Mouse (Mus musculus): ENCODE results near the gene Hsf2bp.

Hsf2bp gene

GRCm38 (mm10) chr17:31906441-31906840 is 129.7 kb downstream of the Hsf2bp start:
- DNase-seq (ENCODE audit: low spot score in 2 of 2), result no peak

- DNase-seq (ENCODE audit: low spot score in 2 of 2), result no peak
Measured at GRCm38 (mm10) chr17:31905791-31906211, 130.3 kb downstream of the Hsf2bp start.

- no peak for DNase-seq (ENCODE audit: low spot score in 2 of 2)
Measured at GRCm38 (mm10) chr17:31905201-31905790, 130.9 kb downstream of the Hsf2bp start.

GRCm38 (mm10) chr17:31904036-31904435 is 132.1 kb downstream of the Hsf2bp start:
- no peak for DNase-seq (ENCODE audit: low spot score in 2 of 2)

- no peak for DNase-seq (ENCODE audit: low spot score in 2 of 2)
Measured at GRCm38 (mm10) chr17:31902630-31903198, 133.4 kb downstream of the Hsf2bp start.

- no peak for DNase-seq (ENCODE audit: low spot score in 2 of 2)
Measured at GRCm38 (mm10) chr17:31901461-31902204, 134.5 kb downstream of the Hsf2bp start.

GRCm38 (mm10) chr17:31898941-31899340 is 137.2 kb downstream of the Hsf2bp start:
- DNase-seq (ENCODE audit: low spot score in 2 of 2), result no peak

- no peak for DNase-seq (ENCODE audit: low spot score in 2 of 2)
Measured at GRCm38 (mm10) chr17:31897186-31897793, 138.9 kb downstream of the Hsf2bp start.

GRCm38 (mm10) chr17:31896751-31897150 is 139.4 kb downstream of the Hsf2bp start:
- DNase-seq (ENCODE audit: low spot score in 2 of 2), result no peak

GRCm38 (mm10) chr17:31896311-31896710 is 139.8 kb downstream of the Hsf2bp start:
- no peak for DNase-seq (ENCODE audit: low spot score in 2 of 2)
